Mouse (Mus musculus): Measurements from ENCODE around the gene Arhgef11. TPM values are rescaled to one million over a fixed set of nuclear protein-coding genes. Genes with fewer than 3 reads are reported as not detected.
A peak's percentile ranks its signal among the peaks of the same experiment; 100 is the strongest.
"Not testable (repeated sequence)": the region's sequence is repeated elsewhere in the genome, so short reads cannot be mapped to it uniquely, and the experiment has no call there.

Gene Arhgef11
- 14.2 and 15.1 TPM in 2 replicates for polyA plus RNA-seq (2016; fragmentation: Nextera tagmentation; extraction: Ambion mirVana)

GRCm38 (mm10) chr3:87616957-87617810 lies at the start of gene Arhgef11:
TSS of gene Arhgef11 (plus strand) at chr3:87617559.
- Histone ChIP-seq H3K9ac (peak within 1 kb of the TSS; percentile 97), H3K27ac (ENCODE audit: poor library complexity, severe bottlenecking) (peak within 1 kb of the TSS; percentile 90), H3K36me3 (no peaks in the 10 kb centered on the region), H3K4me1 (replicated peaks) (peaks cover 36% of the 10 kb centered on the region), H3K4me3 (peak within 1 kb of the TSS; percentile 85), H3K9me3 (replicated peaks) (no peaks in the 10 kb centered on the region), H3K4me2 (peak within 1 kb of the TSS; percentile 99), H3K27me3 (replicated peaks) (no peaks in the 10 kb centered on the region)
- ATAC-seq (ENCODE audit: insufficient number of reproducible peaks, low FRiP score): peak; percentile 94
- WGBS: 8% methylated on average over 90 of the region's 101 CpGs

GRCm38 (mm10) chr3:87568681-87569080 lies 48.7 kb upstream of the Arhgef11 start:
- H3K27me3 ChIP-seq (replicated peaks): 0 out of 2 replicates have a peak, but pooled peaks cover 3% of the 10 kb centered on the region
- H3K9ac ChIP-seq: no peak overlapping the region
- H3K9me3 ChIP-seq (replicated peaks): no peaks in the 10 kb centered on the region
- H3K4me3 ChIP-seq: no peak overlapping the region
- no peak overlapping the region for H3K4me2 ChIP-seq
- no peaks in the 10 kb centered on the region for H3K36me3 ChIP-seq
- no peak overlapping the region for H3K27ac ChIP-seq (ENCODE audit: poor library complexity, severe bottlenecking)
- peaks cover 10% of the 10 kb centered on the region for H3K4me1 ChIP-seq (replicated peaks)
- ATAC-seq (ENCODE audit: insufficient number of reproducible peaks, low FRiP score): no peak
- 92% methylated on average over 5 of the region's 5 CpGs for WGBS

- H3K27me3 ChIP-seq (replicated peaks): 0 out of 2 replicates have a peak, but pooled peaks cover under 1% of the 10 kb centered on the region
- no peaks in the 10 kb centered on the region for H3K36me3 ChIP-seq
- H3K4me3 ChIP-seq: no peak overlapping the region
- H3K9ac ChIP-seq: no peak overlapping the region
- no peaks in the 10 kb centered on the region for H3K4me1 ChIP-seq (replicated peaks)
- H3K4me2 ChIP-seq: no peak overlapping the region
- peaks cover 7% of the 10 kb centered on the region; the same call in 1 of the 2 replicates for H3K9me3 ChIP-seq (replicated peaks)
- H3K27ac ChIP-seq (ENCODE audit: poor library complexity, severe bottlenecking): no peak overlapping the region
- 23% methylated on average over 6 of the region's 6 CpGs for WGBS
- no peak for ATAC-seq (ENCODE audit: insufficient number of reproducible peaks, low FRiP score)
Measured at GRCm38 (mm10) chr3:87575766-87576165, 41.6 kb upstream of the Arhgef11 start.

- ATAC-seq (ENCODE audit: insufficient number of reproducible peaks, low FRiP score): no peak
- H3K4me3 ChIP-seq: no peak overlapping the region
- no peaks in the 10 kb centered on the region for H3K36me3 ChIP-seq
- no peak overlapping the region for H3K27ac ChIP-seq (ENCODE audit: poor library complexity, severe bottlenecking)
- no peak overlapping the region for H3K9ac ChIP-seq
- H3K4me1 ChIP-seq (replicated peaks): no peaks in the 10 kb centered on the region
- peaks cover 14% of the 10 kb centered on the region; the same call in 1 of the 2 replicates for H3K9me3 ChIP-seq (replicated peaks)
- 81% methylated on average over 4 of the region's 4 CpGs for WGBS
- H3K27me3 ChIP-seq (replicated peaks): no peaks in the 10 kb centered on the region
- no peak overlapping the region for H3K4me2 ChIP-seq
Measured at GRCm38 (mm10) chr3:87582259-87582658, 35.1 kb upstream of the Arhgef11 start.

- no peaks in the 10 kb centered on the region for H3K27me3 ChIP-seq (replicated peaks)
- H3K9ac ChIP-seq: no peak overlapping the region
- H3K4me3 ChIP-seq: no peak overlapping the region
- H3K36me3 ChIP-seq: no peaks in the 10 kb centered on the region
- H3K4me2 ChIP-seq: no peak overlapping the region
- no peaks in the 10 kb centered on the region for H3K4me1 ChIP-seq (replicated peaks)
- no peak for ATAC-seq (ENCODE audit: insufficient number of reproducible peaks, low FRiP score)
- no peak overlapping the region for H3K27ac ChIP-seq (ENCODE audit: poor library complexity, severe bottlenecking)
- WGBS: 61% methylated on average over 5 of the region's 5 CpGs
- H3K9me3 ChIP-seq (replicated peaks): peaks cover 3% of the 10 kb centered on the region; the same call in 1 of the 2 replicates
Measured at GRCm38 (mm10) chr3:87593793-87594192, 23.6 kb upstream of the Arhgef11 start.

- ATAC-seq (ENCODE audit: insufficient number of reproducible peaks, low FRiP score): not testable (repeated sequence)
- 46% methylated on average over 4 of the region's 4 CpGs for WGBS
Measured at GRCm38 (mm10) chr3:87595328-87595727, 22.0 kb upstream of the Arhgef11 start.

GRCm38 (mm10) chr3:87601077-87601476 lies 16.3 kb upstream of the Arhgef11 start:
- H3K4me3 ChIP-seq: not testable (repeated sequence)
- 90% methylated on average over 15 of the region's 15 CpGs for WGBS

More at GRCm38 (mm10) chr3:87595328-87595727, 22.0 kb upstream of the Arhgef11 start:
- not testable (repeated sequence) for H3K9ac ChIP-seq; H3K27ac ChIP-seq (ENCODE audit: poor library complexity, severe bottlenecking); H3K36me3 ChIP-seq; H3K4me1 ChIP-seq (replicated peaks); H3K4me2 ChIP-seq; H3K4me3 ChIP-seq; H3K27me3 ChIP-seq (replicated peaks)
- H3K9me3 ChIP-seq (replicated peaks): peaks cover 10% of the 10 kb centered on the region

GRCm38 (mm10) chr3:87616354-87616753 lies 1.0 kb upstream of the Arhgef11 start:
- Histone ChIP-seq H3K36me3 (no peaks in the 10 kb centered on the region), H3K4me1 (replicated peaks) (peaks cover 34% of the 10 kb centered on the region), H3K4me3 (peak overlapping the region; percentile 85; the same call in 1 of the 2 replicates), H3K27ac (ENCODE audit: poor library complexity, severe bottlenecking) (peak overlapping the region; percentile 90; the same call in 1 of the 2 replicates), H3K4me2 (no peak overlapping the region), H3K9me3 (replicated peaks) (no peaks in the 10 kb centered on the region), H3K27me3 (replicated peaks) (no peaks in the 10 kb centered on the region), H3K9ac (0 out of 2 replicates have a peak overlapping the region, but pooled peaks have one; percentile 77)
- 62% methylated on average over 4 of the region's 4 CpGs for WGBS
- no peak for ATAC-seq (ENCODE audit: insufficient number of reproducible peaks, low FRiP score)

More at GRCm38 (mm10) chr3:87601077-87601476, 16.3 kb upstream of the Arhgef11 start:
- not testable (repeated sequence) for H3K27ac ChIP-seq (ENCODE audit: poor library complexity, severe bottlenecking); H3K36me3 ChIP-seq; H3K4me1 ChIP-seq (replicated peaks); H3K9ac ChIP-seq; ATAC-seq (ENCODE audit: insufficient number of reproducible peaks, low FRiP score); H3K4me2 ChIP-seq; H3K27me3 ChIP-seq (replicated peaks)
- peaks cover 38% of the 10 kb centered on the region for H3K9me3 ChIP-seq (replicated peaks)

- WGBS: 2% methylated on average over 6 of the region's 6 CpGs
Measured at GRCm38 (mm10) chr3:87617811-87618130, 412 bp downstream of the Arhgef11 start.

GRCm38 (mm10) chr3:87618240-87618639 lies 881 bp downstream of the Arhgef11 start:
- no peaks in the 10 kb centered on the region for H3K27me3 ChIP-seq (replicated peaks)
- H3K27ac ChIP-seq (ENCODE audit: poor library complexity, severe bottlenecking): no peak overlapping the region
- peak overlapping the region; percentile 85 for H3K4me3 ChIP-seq
- H3K9ac ChIP-seq: peak overlapping the region; percentile 97
- WGBS: 6% methylated on average over 3 of the region's 3 CpGs
- H3K36me3 ChIP-seq: no peaks in the 10 kb centered on the region
- no peaks in the 10 kb centered on the region for H3K9me3 ChIP-seq (replicated peaks)
- H3K4me1 ChIP-seq (replicated peaks): peaks cover 42% of the 10 kb centered on the region
- peak overlapping the region; percentile 99 for H3K4me2 ChIP-seq
- no peak for ATAC-seq (ENCODE audit: insufficient number of reproducible peaks, low FRiP score)

More at GRCm38 (mm10) chr3:87617811-87618130, 412 bp downstream of the Arhgef11 start:
- peak overlapping the region; percentile 97 for H3K9ac ChIP-seq
- no peaks in the 10 kb centered on the region for H3K9me3 ChIP-seq (replicated peaks)
- no peaks in the 10 kb centered on the region for H3K36me3 ChIP-seq
- H3K4me1 ChIP-seq (replicated peaks): peaks cover 37% of the 10 kb centered on the region
- peak overlapping the region; percentile 85 for H3K4me3 ChIP-seq
- peak overlapping the region; percentile 99 for H3K4me2 ChIP-seq
- peak overlapping the region; percentile 90 for H3K27ac ChIP-seq (ENCODE audit: poor library complexity, severe bottlenecking)
- no peaks in the 10 kb centered on the region for H3K27me3 ChIP-seq (replicated peaks)
- no peak; the same call in 1 of the 2 replicates for ATAC-seq (ENCODE audit: insufficient number of reproducible peaks, low FRiP score)

- Histone ChIP-seq H3K9me3 (replicated peaks) (no peaks in the 10 kb centered on the region), H3K27ac (ENCODE audit: poor library complexity, severe bottlenecking) (no peak overlapping the region), H3K9ac (peak overlapping the region; percentile 97), H3K36me3 (no peaks in the 10 kb centered on the region), H3K4me1 (replicated peaks) (peaks cover 45% of the 10 kb centered on the region), H3K4me2 (peak overlapping the region; percentile 99), H3K27me3 (replicated peaks) (no peaks in the 10 kb centered on the region), H3K4me3 (peak overlapping the region; percentile 85)
- ATAC-seq (ENCODE audit: insufficient number of reproducible peaks, low FRiP score): no peak
- WGBS: 40% methylated on average over 5 of the region's 5 CpGs
Measured at GRCm38 (mm10) chr3:87618981-87619710, 1.8 kb downstream of the Arhgef11 start.

All from heart, embryonic 12.5 days (tissue).